Mouse (Mus musculus) cerebellum, adult 2 months (tissue): ENCODE data around the gene Eif4e1b.

Experiments
- CTCF ChIP-seq: fragments of 200-500 bp; IDR thresholded peaks from 2 replicates; pipeline ENCODE4 v1.5.1; 2011; ENCODE audit warnings: low read depth, mild to moderate bottlenecking, control low read depth, low read length, moderate library complexity, borderline replicate concordance; ENCODE audit not compliant: insufficient read depth
- POLR2A ChIP-seq: fragments of 200-500 bp; IDR thresholded peaks from 2 replicates; pipeline ENCODE4 v1.6.1; 2011; ENCODE audit warnings: low read length, control low read depth, borderline replicate concordance; ENCODE audit not compliant: insufficient read depth

DNA sequence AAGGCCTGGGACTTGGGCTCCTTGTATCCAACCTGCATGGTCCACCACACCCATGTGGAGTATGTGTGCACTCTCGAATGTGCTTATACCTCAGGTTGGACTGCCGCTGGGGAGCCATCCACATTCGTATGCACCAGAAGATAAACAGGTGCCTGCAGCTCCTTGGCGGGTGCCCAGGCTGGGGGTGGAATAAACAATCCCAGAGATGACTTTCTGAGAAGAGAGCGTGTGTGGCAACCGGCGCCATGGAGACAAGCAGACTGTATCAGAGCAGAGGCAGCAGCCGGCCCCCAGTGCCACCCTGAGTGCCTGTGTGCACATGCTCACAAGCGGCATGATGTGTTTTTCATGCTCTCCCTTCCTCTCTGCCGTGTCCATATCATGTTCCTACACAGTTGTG lies 31.1 kb upstream of the Eif4e1b start:
- TF ChIP-seq CTCF (no peak), POLR2A (no peak)
